Mouse (Mus musculus) liver, embryonic 15.5 days (tissue): ENCODE results near the gene Zfp639. TPM values are rescaled to one million over a fixed set of nuclear protein-coding genes. Genes with fewer than 3 reads are reported as not detected.

Experiments
- ATAC-seq: fragments of 200-750 bp; cut with Nextera tagmentation; 2 replicates; pipeline ENCODE4 v1.8.0; 2017; ENCODE audit warnings: moderate number of reproducible peaks, mild to moderate bottlenecking, moderate library complexity; ENCODE audit not compliant: insufficient read depth
- H3K27ac ChIP-seq: fragments of 300-500 bp; sonication (generic); replicated peaks from 2 replicates; pipeline ENCODE4 v1.5.1; 2015; ENCODE audit warnings: mild to moderate bottlenecking, inconsistent platforms
- H3K27me3 ChIP-seq: fragments of 300-500 bp; sonication (generic); 2 replicates; pipeline ENCODE4 v1.6.1; 2015; ENCODE audit warnings: mild to moderate bottlenecking, inconsistent platforms
- H3K36me3 ChIP-seq: fragments of 300-500 bp; sonication (generic); replicated peaks from 2 replicates; pipeline ENCODE4 v1.6.1; 2015; ENCODE audit warnings: moderate library complexity, mild to moderate bottlenecking, inconsistent platforms
- H3K4me1 ChIP-seq: fragments of 300-500 bp; sonication (generic); replicated peaks from 2 replicates; pipeline ENCODE4 v1.6.1; 2015; ENCODE audit warnings: inconsistent platforms
- H3K4me2 ChIP-seq: fragments of 300-500 bp; sonication (generic); 2 replicates; pipeline ENCODE4 v1.6.1; 2015; ENCODE audit warnings: moderate library complexity, mild to moderate bottlenecking, inconsistent platforms
- H3K4me3 ChIP-seq: fragments of 300-500 bp; sonication (generic); replicated peaks from 2 replicates; pipeline ENCODE4 v1.5.1; 2015; ENCODE audit warnings: mild to moderate bottlenecking, inconsistent platforms
- H3K9ac ChIP-seq: fragments of 300-500 bp; sonication (generic); 2 replicates; pipeline ENCODE4 v1.6.1; 2015; ENCODE audit warnings: moderate library complexity, mild to moderate bottlenecking, inconsistent platforms
- H3K9me3 ChIP-seq: fragments of 300-500 bp; sonication (generic); replicated peaks from 2 replicates; pipeline ENCODE4 v1.6.1; 2016; ENCODE audit warnings: inconsistent platforms
- WGBS: fragments of 180-500 bp; shearing (Covaris S2); methylation state at CpG from one replicate; pipeline ENCODE4 v1.1.7; 2015; ENCODE audit warnings: mixed read lengths; ENCODE audit not compliant: insufficient replicate concordance; 5-methylcytosine and 5-hydroxymethylcytosine counted together
- polyA plus RNA-seq: library from polyadenylated mRNA; unstranded; fragments of >200 nt; fragmentation: Nextera tagmentation; extraction: Ambion mirVana; gene quantifications from 2 replicates; pipeline ENCODE4 v1.2.1, GENCODE M21; 2015

Gene Zfp639
- polyA plus RNA-seq, 1 experiment from 2014 or later: 14.7 TPM

GRCm38 (mm10) chr3:32490076-32490927 lies 19.8 kb upstream of the Zfp639 start:
- WGBS: 63% methylated on average over 15 of the region's 15 CpGs
- no peak for ATAC-seq
- no peaks in the 10 kb centered on the region for H3K27me3 ChIP-seq

GRCm38 (mm10) chr3:32490928-32491315 lies 19.1 kb upstream of the Zfp639 start:
- Histone ChIP-seq H3K27ac (no peak overlapping the region), H3K36me3 (no peaks in the 10 kb centered on the region), H3K4me2 (no peak overlapping the region), H3K27me3 (no peaks in the 10 kb centered on the region), H3K4me3 (no peak overlapping the region), H3K9me3 (no peaks in the 10 kb centered on the region), H3K4me1 (peaks cover 4% of the 10 kb centered on the region; the same call in 1 of the 2 replicates), H3K9ac (no peak overlapping the region)
- no peak for ATAC-seq

More at GRCm38 (mm10) chr3:32490076-32490927, 19.8 kb upstream of the Zfp639 start:
- Histone ChIP-seq H3K4me3 (no peak overlapping the region), H3K4me2 (no peak overlapping the region), H3K9me3 (no peaks in the 10 kb centered on the region), H3K36me3 (no peaks in the 10 kb centered on the region), H3K4me1 (peaks cover 4% of the 10 kb centered on the region; the same call in 1 of the 2 replicates), H3K27ac (no peak overlapping the region), H3K9ac (no peak overlapping the region)

GRCm38 (mm10) chr3:32492097-32493090 lies 17.7 kb upstream of the Zfp639 start, which contains the start of gene Kcnmb3:
Gene Kcnmb3, minus strand, starts transcription at chr3:32492231.
- ATAC-seq: no peak
- WGBS: 59% methylated on average over 11 of the region's 11 CpGs
- H3K9me3 ChIP-seq: no peaks in the 10 kb centered on the region
- peaks cover 4% of the 10 kb centered on the region; the same call in 1 of the 2 replicates for H3K4me1 ChIP-seq
- no peaks in the 10 kb centered on the region for H3K27me3 ChIP-seq
- H3K27ac ChIP-seq: no peak within 1 kb of the TSS
- no peak within 1 kb of the TSS for H3K4me2 ChIP-seq
- H3K36me3 ChIP-seq: no peaks in the 10 kb centered on the region
- H3K9ac ChIP-seq: no peak within 1 kb of the TSS
- H3K4me3 ChIP-seq: no peak within 1 kb of the TSS

- H3K9ac ChIP-seq: no peak overlapping the region
- ATAC-seq: no peak
- H3K36me3 ChIP-seq: no peaks in the 10 kb centered on the region
- H3K27ac ChIP-seq: no peak overlapping the region
- H3K9me3 ChIP-seq: no peaks in the 10 kb centered on the region
- H3K4me2 ChIP-seq: no peak overlapping the region
- 65% methylated on average over 8 of the region's 8 CpGs for WGBS
- H3K27me3 ChIP-seq: no peaks in the 10 kb centered on the region
- H3K4me1 ChIP-seq: peaks cover 4% of the 10 kb centered on the region; the same call in 1 of the 2 replicates
- H3K4me3 ChIP-seq: no peak overlapping the region
Observed at GRCm38 (mm10) chr3:32494387-32495087, 15.5 kb upstream of the Zfp639 start.

- ATAC-seq: no peak
- no peaks in the 10 kb centered on the region for H3K36me3 ChIP-seq
- H3K9me3 ChIP-seq: no peaks in the 10 kb centered on the region
- no peak overlapping the region for H3K9ac ChIP-seq
- H3K4me3 ChIP-seq: no peak overlapping the region
- no peaks in the 10 kb centered on the region for H3K27me3 ChIP-seq
- 46% methylated on average over 8 of the region's 8 CpGs for WGBS
- no peak overlapping the region for H3K27ac ChIP-seq
- peaks cover 4% of the 10 kb centered on the region; the same call in 1 of the 2 replicates for H3K4me1 ChIP-seq
- no peak overlapping the region for H3K4me2 ChIP-seq
Observed at GRCm38 (mm10) chr3:32495088-32495770, 14.8 kb upstream of the Zfp639 start.

GRCm38 (mm10) chr3:32495856-32496710 lies 14.0 kb upstream of the Zfp639 start:
- ATAC-seq: no peak
- H3K9ac ChIP-seq: no peak overlapping the region

GRCm38 (mm10) chr3:32496711-32497070 lies 13.4 kb upstream of the Zfp639 start:
- no peak overlapping the region for H3K4me2 ChIP-seq
- H3K9me3 ChIP-seq: no peaks in the 10 kb centered on the region
- no peaks in the 10 kb centered on the region for H3K27me3 ChIP-seq
- no peak for ATAC-seq
- H3K9ac ChIP-seq: no peak overlapping the region
- 77% methylated on average over 1 of the region's 1 CpGs for WGBS
- no peaks in the 10 kb centered on the region for H3K36me3 ChIP-seq
- no peak overlapping the region for H3K27ac ChIP-seq
- H3K4me1 ChIP-seq: peaks cover 4% of the 10 kb centered on the region; the same call in 1 of the 2 replicates
- H3K4me3 ChIP-seq: no peak overlapping the region

More at GRCm38 (mm10) chr3:32495856-32496710, 14.0 kb upstream of the Zfp639 start:
- Histone ChIP-seq H3K4me1 (peaks cover 4% of the 10 kb centered on the region; the same call in 1 of the 2 replicates), H3K27me3 (no peaks in the 10 kb centered on the region), H3K27ac (no peak overlapping the region), H3K4me3 (no peak overlapping the region), H3K9me3 (no peaks in the 10 kb centered on the region), H3K4me2 (no peak overlapping the region), H3K36me3 (no peaks in the 10 kb centered on the region)
- 49% methylated on average over 8 of the region's 8 CpGs for WGBS

GRCm38 (mm10) chr3:32500346-32500745 lies 9.7 kb upstream of the Zfp639 start:
- H3K4me3 ChIP-seq: no peak overlapping the region
- H3K36me3 ChIP-seq: no peaks in the 10 kb centered on the region
- no peak overlapping the region for H3K9ac ChIP-seq
- H3K27ac ChIP-seq: no peak overlapping the region
- H3K4me1 ChIP-seq: no peaks in the 10 kb centered on the region
- H3K27me3 ChIP-seq: no peaks in the 10 kb centered on the region
- no peak overlapping the region for H3K4me2 ChIP-seq
- WGBS: 67% methylated on average over 2 of the region's 2 CpGs
- no peaks in the 10 kb centered on the region for H3K9me3 ChIP-seq
- ATAC-seq: no peak

- H3K9ac ChIP-seq: no peak overlapping the region
- 33% methylated on average over 3 of the region's 3 CpGs for WGBS
- no peaks in the 10 kb centered on the region for H3K36me3 ChIP-seq
- H3K4me1 ChIP-seq: peaks cover 20% of the 10 kb centered on the region
- ATAC-seq: no peak
- no peaks in the 10 kb centered on the region for H3K27me3 ChIP-seq
- H3K9me3 ChIP-seq: no peaks in the 10 kb centered on the region
- H3K4me2 ChIP-seq: no peak overlapping the region
- H3K4me3 ChIP-seq: no peak overlapping the region
- H3K27ac ChIP-seq: no peak overlapping the region
Observed at GRCm38 (mm10) chr3:32505841-32506240, 4.2 kb upstream of the Zfp639 start.
